Mouse (Mus musculus): ENCODE data around the gene Surf1.
"Not testable (repeated sequence)": the region's sequence is repeated elsewhere in the genome, so short reads cannot be mapped to it uniquely, and the experiment has no call there.

The Surf1 gene

DNA sequence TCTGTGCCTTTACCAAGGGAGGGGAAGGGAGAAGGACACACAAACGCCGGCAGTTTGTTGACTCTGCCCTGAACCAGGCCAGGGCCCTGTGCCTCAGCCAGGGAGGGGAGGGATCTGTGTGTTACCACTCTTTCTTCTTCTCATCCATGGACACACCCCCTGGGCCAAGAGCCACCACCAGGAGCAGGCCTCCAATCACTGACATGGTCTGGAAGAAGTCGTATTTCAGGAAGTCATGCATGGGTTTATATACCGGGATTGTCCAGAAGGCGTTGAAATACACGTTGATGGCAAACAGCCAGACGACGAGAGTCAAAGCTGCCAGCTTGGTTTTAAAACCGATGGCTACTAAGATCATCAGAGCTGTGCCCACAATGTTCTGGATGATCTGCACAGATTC is 5.5 kb upstream of the Surf1 start:
- no peak for DNase-seq

DNA sequence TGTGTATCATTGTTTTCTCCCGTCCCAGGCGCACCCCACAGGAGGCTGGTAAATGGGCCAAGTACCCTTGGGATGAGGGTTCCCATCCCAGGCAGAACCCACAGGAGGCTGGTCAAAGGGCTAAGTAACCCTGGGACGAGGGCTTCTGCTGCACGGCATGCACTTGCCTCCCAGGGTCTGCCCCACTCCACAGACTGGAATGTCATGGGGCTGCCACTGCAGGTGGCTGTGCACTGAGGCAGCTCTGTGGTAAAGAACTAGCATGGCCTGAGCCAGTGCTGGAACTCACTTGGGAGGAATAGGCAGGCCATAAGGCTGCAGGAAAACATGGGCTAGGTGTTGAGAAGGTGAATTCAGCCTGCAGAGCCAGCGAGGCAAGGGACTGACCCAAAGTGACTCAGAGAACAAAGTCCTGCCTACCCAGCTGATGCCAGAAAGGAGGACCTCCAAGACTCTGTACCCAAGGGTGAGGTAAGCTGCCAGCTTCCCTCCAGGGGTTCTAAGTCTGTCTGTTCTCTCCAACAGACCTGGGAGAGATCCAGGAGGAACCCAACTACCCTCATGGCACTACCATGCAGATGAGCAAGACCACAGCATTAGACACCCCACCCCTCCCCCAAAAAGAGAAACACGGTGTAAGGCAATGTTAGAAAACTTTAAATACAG is 4.0 kb upstream of the Surf1 start:
- no peak for DNase-seq

DNA sequence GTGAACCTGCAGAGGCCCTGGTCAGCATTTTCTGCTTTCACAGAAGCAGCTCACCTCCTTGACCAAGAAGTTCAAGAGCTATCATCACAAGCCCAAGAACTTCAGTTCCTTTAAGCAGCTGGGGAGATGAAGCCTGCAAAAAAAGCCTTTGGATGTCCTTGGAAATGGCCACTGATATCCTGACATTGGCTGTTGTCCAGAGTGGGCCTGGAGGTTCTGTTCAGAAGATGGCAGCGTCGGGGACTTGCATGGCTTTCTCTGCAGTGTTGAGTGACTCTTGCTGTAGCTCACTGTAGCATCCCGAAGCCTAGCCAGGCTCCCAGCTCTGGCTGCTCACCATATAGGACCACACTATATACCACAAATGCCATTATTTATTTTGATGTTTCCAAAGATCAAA is 3.4 kb upstream of the Surf1 start:
- DNase-seq, result no peak

DNA sequence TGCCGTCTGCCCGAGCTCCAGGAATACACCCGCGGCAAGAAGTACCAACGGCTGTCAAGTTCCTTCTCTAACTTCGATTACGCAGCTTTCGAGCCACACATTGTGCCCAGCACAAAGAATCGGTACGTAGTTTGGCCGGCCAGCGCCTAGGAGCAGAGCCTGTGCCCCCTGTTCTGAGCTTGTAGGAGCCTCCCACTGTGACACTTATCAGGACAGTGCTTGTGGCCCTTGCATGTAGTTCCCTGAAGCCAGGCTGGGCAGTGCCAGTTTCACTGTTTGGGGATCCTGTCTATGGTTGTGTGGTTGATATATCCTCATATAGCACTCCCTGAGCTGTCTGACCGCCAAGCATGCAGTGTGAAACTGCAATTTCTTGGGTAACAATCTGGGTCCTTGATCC is 408 bp upstream of the Surf1 start:
- no peak for DNase-seq

DNA sequence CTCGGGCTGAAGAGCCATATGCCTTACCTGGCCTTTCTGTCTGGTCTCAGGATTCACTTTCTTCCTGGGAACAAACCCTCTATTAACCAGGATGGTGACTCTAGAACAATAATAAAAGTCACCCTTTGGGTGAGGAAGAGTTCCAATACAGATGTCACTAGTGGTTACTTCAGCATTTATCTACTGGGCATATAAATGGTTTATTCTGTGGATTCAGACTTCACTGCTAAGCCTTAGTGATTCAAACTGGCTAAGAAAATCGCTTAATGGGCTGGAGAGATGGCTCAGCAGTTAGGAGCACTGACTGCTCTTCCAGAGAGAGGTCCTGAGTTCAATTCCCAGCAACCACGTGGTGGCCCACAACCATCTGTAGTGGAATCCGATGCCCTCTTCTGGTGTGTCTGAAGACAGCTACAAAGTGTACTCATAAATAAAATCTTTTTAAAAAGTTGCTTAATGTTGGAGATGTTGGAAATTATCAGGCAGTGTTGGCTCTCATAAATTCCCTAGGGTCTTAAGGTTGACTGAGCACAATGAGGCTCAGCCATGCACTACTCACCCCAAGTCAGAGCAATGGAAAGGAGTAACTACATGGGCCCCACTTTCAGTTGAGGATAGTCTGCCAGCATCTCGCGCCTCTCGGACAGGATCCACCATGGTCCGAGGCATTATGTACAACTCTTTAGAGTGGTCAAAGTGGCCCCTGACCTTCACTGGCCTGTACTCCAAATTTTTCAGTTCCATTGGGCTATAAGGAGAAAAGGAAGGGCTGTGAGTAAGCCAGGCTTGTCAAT is 2.0 kb downstream of the Surf1 start:
- no peak for DNase-seq

DNA sequence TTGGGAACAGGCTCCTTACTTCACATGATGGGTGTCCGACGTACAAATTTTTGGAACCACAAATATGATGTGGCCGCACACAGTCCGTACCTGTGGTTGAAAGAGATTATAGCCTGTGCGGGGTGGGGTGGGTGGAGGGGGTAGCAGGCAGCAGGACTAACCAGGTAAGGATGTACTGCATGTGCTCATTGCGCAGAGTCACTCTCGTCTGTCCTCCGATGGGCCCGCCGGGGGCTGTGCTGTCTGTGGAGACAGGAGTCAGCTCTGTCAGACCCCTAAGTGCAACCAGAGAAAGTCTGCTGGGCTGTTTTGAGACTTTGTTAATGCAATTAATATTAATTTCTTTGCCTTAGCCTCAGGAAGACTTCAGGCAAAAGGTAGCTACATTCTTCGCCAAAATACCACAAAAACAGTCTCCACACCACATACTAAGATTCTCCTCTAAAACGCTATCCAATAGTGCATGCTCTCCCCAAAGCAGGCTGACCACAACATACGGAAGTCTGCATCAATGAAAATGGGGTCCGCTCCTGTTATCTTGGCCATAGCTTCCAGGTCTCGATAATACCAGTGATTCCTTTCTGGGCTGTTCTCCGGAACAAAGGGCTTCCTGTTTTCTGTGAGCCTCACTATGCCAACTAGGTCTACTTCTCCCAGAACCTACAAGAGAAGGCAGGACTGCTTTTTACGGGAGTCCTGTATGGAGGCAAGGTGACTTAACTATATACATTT is 2.7 kb downstream of the Surf1 start:
- no peak for DNase-seq

DNA sequence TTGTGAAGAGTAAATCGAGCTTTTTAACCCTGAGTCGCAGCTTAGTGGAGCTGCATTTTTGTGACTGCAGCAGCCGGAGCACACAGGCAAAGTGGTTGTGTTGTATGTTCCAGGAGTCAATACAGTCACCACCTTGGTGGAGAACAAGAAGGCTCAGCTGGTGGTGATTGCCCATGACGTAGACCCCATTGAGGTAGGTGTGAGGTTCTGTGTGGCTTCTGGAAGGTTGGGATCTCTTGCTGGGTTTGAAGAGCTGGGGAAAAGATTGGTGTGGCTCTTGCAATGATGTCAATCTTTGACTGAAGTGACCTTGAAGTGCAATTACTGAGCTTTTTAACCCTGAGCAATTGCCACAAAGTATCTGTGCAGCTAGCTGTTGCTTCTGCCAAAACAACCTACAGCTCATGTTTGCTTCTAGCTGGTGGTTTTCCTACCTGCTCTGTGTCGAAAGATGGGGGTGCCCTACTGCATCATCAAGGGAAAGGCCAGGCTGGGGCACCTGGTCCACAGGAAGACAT is 4.0 kb downstream of the Surf1 start:
- DNase-seq, result no peak

DNA sequence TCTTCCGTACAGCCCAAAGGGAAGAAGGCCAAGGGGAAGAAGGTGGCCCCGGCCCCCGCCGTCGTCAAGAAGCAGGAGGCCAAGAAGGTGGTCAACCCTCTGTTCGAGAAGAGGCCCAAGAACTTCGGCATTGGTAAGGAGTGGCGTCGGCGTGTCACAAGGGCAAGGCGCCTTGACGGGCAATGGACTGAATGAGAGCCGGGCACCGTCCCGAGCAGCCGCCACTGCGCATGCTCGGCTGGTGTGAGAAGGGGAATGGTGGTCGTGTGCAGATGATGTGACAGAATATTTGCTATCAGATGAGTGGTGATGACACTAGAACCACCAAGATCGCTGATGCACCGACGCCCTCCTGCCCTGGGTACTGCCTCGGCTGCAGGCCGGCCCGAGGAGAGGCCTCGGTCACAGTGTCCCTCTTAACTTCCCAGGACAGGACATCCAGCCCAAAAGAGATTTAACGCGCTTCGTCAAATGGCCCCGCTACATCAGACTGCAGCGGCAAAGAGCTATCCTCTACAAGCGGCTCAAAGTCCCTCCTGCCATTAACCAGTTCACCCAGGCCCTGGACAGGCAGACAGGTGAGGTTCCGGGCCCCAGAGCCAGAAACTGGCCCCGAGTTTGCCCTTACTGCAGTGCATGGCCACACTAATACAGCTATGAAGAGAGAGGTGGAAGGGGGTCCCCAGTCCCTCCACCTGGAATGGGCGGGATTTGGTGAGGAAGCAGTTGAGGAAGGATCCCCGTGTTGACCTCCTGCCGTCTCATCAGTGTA is 5.2 kb downstream of the Surf1 start:
- DNase-seq, result peak; percentile 59

DNA sequence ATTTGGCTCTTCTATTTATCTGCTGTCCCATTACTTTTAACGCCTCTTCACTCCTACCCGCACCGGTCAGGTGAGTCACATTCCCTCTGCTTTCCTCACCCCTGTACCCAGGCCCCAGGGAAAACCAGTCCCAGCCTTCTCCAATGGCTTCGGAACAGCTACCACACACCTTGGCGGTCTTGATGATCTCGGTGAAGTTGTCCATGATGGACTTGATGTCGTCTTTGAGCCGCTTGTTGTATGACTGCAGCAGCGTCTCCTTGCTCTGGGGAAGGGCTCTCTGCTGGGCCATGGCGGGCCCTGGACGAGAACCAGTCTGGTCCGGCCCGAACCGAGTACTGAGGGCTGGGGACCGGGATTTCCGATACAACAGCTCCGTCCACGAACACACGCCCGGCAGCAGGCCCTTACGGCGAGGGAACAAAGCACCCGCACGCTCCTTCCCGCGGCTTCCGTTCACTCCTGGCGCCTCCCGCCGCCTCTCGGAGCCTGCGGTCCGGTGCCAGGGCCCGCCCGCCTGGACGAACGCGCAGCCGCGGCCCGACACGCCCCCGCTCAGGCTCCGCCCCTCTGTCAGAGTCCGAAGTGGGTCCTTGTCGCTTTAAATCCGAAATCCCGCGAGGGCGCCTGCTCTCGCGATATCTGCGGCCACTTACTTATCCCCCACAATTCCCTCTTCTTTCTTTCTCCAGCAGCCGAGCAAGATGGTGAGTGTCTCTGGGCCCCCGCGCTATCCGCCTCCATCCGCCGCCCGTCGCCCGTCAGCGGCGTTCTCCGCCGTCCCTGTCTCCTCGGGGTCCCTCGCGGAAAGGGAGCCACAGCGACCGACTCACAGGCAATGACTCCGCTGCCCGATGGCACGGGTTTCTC is 6.0 kb downstream of the Surf1 start, which contains the start of the genes Med22 and Rpl7a:
Gene Med22 (minus strand): TSS at position 554 of the 870 bp plus-strand sequence.
Gene Rpl7a (plus strand): TSS at position 641 of the 870 bp plus-strand sequence.
- DNase-seq, result peak; percentile 99

DNA sequence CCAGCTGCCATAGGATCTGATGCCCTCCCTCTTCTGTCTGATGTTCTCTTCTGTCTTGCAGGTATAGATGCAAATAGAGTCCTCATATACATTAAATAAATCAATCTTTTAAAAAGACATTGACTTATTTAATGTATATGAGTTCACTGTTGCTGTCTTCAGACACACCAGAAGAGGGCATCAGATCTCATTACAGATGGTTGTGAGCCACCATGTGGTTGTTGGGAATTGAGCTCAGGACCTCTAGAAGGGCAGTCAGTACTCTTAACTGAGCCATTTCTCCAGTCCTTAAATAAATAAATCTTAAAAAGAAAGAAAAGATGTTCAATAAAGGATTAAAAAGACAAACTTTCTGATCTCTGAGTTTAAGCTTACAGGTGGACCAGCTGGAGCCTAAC is 6.9 kb downstream of the Surf1 start:
- no peak for DNase-seq

DNA sequence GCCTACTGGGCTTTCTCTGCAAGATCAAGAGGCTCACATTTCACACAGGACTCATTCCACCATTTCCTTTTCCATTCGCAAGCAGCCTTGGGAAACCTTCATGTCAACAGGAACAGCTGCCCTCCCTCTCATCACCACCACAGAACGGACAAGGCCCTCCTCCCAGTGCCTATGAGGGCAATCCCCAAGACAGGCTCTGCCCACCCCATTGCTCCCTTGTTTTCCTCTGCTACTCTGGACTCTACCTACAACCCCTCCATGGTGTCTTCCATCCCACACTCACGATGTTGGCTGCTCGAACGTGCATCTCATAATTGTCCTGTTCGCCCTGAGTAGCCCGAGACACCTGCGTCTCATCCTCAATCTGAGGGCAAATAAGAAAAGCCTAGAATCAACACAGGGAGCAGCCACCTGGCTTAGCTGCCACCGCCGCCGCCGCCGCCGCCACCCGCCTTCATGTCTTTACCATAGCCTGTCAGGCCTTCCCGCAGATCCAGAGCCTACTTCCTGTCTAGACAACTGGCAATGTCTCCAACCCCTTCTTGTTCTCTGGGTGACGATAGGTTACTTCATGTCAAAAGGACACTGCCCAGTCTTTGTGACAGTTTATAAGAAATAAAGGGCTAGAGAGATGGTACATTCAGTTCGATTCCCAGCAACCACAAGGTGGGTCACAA is 7.5 kb downstream of the Surf1 start:
- no peak for DNase-seq

DNA sequence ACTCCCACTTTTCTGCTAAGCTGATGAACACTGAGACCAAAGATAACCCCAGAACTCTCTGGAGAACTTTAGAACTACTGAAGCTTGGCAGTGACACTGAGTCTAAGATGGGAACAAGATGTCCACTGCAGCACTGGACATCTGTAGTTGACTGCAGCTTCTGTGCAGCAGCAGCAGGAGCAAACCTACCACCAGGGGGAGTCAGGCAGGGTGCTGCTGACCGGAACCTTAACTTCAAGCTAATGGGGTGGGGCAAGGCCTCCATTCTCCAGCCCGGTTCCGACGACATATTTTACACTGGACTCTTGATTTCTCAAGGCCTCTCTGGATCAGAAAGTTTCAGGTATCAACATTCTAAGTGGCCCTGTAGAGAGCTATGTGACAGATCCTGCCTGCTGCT is 9.2 kb downstream of the Surf1 start:
- DNase-seq, result no peak

DNA sequence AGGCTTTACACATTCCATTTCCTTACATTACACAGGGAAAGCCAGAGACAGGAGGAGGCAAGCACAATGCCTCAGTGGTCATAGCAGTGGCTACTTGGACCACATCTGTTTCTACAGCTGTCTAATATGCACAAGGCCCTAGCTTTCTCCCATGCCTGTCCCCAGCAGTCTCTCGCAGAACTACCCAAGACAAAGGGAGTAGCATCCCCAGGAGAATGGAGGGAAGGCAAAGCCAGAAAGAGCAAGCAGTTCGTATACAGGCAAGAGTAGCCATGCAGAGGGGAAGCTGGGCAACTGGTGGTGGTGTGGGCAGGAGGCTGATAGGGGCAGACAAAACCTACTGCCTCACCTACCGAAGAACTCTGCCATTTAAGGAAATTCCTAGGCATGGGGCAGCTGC is 9.9 kb downstream of the Surf1 start:
- DNase-seq, result no peak

DNA sequence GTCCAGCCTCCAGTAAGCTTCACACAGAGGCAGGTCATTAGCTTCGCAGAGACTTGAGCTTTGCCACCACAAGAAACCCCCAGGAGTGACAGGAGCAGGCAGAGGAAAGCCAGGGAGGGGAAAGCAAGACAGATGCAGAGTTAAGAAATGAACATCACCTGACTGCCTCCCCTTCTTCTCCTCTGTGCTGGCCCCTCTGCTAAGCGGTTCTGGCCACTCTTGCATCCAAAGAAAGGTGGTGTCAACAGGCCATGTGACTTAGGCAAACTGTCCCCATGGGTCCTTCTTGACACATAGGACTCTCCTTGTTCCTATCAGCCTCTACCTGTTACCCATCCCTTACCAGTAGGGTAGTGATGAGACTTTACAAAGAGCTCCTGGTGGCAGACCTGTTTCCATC is 10.4 kb downstream of the Surf1 start:
- no peak for DNase-seq

DNA sequence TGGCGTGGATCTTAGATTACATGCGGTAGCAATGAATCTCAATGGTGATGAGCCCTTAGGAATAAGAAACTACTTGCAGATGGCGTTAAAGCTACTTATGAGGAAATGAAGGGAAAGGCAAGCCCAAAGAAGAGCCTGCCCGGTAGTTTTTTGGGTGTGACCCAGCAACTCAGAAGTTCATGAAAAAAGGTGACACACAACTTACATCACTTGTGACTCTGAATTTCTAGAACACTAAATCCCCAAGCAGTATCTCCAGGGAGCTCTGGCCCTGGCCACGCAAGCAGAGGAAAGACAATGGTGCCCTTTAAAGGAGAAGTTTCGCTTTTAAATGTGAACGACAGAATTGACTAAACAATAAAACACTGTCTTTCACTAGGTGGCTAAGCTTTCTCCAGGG is 13.0 kb downstream of the Surf1 start:
- no peak for DNase-seq

DNA sequence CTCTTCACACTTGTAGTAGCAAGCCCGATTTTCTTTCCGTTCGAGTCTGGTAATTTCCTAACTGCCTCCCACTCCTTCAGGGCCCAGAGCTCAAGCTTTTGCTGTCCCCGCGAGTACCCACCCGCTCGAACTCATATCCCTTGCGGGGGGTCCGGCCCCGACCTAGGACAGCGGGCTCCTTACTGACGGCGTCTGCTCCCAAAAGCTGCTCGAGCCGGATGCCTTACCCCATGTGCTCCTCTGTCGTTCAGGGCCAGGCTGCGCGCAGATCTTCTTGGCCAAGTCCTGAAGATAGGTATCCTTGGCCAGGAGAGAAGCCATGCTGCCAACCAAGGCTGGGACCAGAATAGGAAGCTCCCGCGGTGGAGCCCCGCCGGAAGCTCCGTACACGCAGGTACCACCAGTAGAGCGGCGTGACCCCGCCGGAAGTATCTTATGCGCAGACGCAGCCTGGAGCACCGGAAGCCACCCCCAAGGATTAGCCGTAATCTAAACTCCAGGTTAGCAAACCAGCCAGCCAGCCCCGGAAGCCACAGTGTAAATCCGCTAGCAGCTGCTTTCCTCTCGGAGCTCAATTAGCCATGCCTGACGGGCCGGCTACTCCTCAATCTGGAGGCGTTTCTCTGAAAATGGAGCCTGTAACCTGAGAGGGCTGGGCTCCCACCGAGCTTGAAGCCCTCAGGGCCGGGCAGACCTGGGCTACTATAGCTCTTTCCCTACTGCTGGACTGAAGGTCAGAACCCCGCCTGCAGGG is 13.7 kb downstream of the Surf1 start, which contains the start of gene Surf6:
Gene Surf6 (minus strand): TSS at position 413 of the 754 bp plus-strand sequence.
- DNase-seq, result peak; percentile 98

DNA sequence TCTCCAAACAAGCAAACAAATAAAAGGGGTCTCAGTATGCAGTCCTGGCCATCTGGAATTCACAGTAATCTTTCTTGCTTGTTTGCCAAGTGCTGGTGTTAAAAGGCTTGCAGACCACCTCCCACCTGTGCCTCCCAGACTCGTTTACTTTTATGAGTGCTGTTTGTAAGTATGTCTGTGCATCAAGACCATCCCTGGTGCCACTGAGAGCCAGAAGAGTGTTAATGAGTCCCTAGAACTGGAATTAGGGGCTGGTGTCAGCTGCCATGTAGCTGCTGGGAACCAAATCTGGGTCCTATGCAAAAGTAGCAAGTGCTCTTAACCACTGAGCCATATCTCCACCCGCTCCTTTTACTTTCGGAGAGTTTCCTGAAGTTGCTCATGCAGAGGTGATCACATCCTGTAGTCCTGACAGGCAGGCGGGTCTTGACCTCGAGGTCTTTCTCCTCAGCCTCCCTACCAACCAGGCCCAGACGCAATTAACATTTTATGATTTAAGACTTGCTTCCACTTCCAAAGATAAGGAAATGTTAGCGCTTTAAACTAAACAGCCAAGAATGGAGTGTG is 14.4 kb downstream of the Surf1 start:
- DNase-seq, result no peak

DNA sequence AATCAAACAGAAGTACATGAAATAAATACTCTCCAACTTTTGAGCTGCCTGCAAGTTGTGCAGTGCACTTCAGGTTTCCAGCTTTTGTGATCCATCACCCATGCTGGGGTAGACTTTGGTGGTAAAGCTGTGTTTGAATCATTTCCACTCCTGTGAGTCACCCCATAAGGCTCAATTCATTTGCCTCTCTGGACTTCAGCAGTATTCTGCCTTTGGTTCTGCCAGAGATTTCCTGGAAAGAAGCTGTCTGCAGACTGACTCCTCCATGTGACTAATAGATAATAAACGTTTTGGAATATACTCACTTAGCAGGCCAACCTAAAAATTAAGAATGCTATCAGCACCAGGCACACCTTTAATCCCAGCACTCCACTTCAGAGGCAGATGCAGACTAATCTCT is 15.6 kb downstream of the Surf1 start:
- no peak for DNase-seq

DNA sequence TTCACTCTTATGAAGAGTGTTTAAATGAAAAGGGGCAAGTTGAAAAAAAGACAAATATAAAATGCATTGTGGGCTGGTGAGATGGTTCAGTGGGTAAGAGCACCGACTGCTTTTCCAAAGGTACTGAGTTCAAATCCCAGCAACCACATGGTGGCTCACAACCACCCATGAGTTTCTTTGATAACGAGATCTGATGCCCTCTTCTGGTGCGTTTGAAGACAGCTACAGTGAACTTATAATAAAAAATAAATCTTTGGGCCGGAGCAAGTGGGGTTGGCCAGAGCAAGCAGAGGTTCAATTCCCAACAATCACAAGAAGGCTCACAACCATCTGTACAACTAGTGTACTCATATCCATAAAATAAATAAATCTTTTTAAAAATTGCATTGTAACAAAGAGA is 20.4 kb downstream of the Surf1 start:
- no peak for DNase-seq

DNA sequence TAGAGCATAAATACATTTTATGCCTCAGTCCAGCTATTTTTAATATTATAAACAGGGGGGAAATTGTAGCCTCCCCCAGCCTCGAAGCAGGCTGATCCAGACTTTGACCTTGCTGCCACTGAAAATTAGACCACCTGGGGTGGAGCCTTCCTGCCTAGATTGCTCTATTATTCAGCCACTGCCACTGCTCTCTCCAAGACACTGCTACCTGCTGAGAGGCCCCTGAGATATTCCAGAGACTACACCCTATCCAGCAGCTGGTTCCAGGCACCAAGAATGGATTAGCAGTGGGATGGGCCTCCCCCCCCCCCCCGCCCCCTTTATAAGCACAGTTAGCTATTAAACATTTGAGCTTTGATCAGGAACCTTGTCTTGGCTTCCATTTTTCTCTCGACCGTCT is 30.2 kb downstream of the Surf1 start:
- not testable (repeated sequence) for DNase-seq
